Mouse (Mus musculus): ENCODE measurements at regions not wholly inside any gene's neighbourhood (a gene's known extent, or its start where the extent isn't known, plus 50 kb on each side); places are given as distances from the start of the nearest gene placed in this dataset.
A peak's percentile ranks its signal among the peaks of the same experiment; 100 is the strongest.

DNA sequence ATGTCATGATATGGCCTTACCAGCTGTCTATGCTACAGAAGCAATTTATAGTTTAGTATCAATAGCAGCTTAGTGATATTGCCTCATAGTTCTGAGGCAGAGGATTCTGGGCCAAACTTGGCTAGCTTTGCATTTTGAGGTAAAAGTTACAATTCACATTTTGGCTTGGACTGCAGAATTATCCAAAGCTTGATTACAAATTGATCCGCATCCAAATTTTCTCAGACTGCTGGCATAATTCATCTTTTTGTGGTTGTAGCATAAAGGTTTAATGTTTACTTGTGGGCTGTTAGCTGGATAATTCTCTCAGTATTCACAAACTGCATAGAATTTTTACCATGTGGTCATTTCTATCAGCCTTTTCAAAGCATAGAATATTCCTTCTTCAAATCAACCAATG lies 589.9 kb upstream of the Pdcd1 start:
- DNase-seq (ENCODE audit: low read depth, low spot score), result no peak

DNA sequence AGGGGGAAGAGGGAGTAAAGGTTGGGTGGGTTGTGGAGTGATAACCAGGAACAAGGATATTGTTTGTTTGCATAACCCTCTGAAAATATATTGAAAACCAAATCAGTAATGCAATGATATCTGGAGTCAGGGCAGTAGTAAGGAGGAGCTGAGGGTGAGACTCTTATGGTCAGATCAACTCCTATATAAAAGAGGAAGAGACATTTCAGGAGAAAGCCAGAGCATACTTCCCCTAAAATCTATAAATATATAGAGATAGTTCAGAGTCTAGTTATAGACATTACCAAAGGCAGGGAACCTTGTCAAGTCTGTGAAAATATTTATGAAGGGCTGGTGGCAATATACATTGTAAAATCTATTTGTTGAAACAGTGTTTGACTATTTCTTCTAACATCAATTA lies 605.9 kb upstream of the Pdcd1 start:
- DNase-seq (ENCODE audit: low read depth, low spot score), result no peak

DNA sequence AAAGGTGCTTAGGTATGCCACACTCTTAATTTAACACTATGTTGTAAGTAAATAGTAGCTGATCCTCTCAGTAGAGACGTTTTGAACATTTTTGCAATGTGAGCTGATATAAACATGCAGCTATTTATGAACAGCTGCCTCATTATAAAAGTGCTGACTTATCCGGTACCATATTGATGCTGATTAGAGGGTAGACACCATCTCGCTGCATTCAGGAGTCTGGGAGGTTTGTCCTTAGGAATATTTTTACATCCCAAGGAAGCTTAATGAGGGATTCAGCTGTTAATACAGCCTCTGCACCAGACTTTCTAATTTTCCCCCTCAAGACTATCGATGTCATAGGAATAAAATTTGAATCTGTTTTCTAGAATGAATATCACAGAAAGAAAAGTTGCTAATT lies 619.3 kb upstream of the Pdcd1 start:
- no peak for DNase-seq (ENCODE audit: low read depth, low spot score)

DNA sequence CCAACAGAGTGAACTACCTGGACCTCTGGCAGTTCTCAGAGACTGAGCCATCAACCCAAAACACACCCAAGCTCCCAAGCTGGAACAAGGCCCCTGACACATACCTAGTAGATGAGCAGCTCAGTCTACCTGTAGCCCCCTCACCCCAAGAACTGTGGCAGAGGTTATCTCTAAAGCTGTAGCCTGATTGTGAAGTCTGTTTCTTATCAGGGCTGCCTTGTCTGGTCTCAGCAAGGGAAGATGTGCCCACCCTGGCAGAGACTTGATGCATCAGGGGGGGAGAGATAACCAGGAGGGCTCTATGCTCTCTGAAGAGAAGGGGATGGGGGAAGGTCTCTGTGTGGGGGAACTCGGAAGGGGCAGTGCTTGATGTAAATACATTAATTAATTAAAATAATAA lies 612.9 kb upstream of the Fam174a start:
- no peak for DNase-seq (ENCODE audit: low read depth, low spot score)

DNA sequence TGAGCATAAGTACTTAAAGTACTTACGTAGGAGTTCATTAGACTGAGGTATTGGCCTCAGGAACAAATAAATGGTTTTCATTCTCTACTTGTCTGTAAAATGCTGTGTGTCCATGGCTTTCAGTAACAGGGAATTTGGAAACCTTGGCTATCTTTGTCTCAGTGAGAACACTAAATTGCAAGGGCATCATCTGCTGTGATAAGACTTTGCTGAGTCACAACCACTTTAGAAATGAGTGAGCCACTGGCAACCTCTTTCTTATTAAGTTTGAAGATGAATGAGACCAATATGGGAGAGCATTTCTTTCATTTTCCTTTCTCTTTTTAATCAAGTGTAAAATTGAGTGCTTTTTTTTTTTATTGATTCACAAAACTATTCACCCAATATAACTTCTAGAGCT lies 611.7 kb upstream of the Fam174a start:
- DNase-seq (ENCODE audit: low read depth, low spot score), result no peak

DNA sequence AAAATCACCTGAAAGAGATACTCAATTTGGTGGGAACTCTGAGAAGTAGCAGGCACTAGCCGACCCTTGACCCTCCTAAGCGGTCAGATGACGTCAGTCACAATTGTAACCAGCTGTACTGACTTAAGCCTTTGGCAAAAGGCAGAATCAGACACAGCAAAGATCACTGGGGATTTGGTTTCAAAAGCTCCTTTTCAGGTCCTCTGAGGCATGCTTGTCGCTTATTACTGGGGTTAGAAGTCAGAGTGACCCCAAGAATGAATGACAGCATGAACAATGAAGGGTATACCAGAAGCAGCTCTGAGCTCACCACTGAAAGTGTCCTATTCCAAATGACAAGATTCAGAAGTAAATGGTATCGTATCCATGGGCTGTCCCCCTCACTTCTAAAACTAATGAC lies 600.6 kb upstream of the Fam174a start:
- DNase-seq (ENCODE audit: low read depth, low spot score), result peak; percentile 55

DNA sequence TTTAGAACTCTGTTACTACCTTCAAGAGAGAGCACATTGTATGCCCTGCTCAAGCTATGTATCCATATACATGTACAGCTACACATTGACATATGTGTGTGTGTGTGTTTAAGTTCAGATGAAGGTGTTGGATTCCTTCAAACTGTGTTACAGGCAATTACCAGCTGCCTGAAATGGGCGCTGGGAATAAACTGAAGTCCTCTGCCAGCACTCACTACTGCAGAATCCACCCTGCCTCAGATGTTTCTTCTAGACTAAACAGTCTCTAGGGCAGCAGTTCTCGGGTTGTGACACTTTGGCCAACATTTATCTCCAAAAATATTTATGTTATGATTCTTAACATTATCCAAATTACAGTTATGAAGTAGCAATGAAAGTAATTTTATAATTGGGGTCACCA lies 595.7 kb upstream of the Fam174a start:
- DNase-seq (ENCODE audit: low read depth, low spot score), result no peak

DNA sequence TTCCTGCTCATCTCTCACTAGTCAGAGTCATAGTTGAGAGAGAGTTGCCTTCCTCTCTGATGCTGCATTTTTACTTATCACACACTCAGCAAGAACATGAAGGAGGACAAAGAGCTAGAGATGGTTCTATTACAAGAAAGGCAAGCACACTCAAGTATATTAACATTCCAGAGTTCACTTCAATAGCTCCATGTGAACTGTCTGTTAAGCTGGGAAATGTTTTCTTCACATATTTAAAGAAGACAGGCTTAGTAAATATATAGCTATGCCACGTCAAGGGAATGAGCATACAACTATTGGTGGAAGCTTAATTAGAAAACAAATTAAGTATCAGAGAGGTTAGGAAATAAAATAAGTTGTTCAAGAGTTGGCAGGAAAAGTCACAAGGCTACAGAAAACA lies 559.9 kb upstream of the Fam174a start:
- DNase-seq (ENCODE audit: low read depth, low spot score), result no peak

DNA sequence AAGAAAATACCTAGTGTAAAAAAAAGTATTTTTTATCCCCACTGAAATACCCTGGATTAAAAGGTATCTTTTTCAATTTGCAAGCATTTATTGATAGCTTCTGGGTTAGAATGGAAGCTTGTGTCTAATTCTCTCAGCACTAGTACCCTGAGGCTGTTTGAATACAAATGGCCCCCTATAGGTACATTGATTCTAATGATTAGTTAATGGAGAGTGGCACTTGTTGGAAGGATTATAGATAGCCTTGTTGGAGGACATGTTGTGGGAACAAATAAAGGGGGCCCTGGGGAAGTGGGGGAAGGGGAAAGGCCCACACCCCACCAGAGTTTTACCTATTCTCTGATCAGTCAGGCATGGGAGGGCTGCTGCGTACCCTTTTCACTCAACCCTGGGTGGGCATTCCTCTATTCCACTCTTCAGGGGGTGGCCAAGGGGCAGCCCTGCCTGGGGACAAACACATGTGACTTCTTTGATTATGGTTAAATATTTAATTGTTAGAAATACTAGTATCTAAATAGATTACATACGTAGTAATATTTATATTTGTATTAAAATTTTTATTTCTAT lies 524.3 kb upstream of the Fam174a start:
- no peak for DNase-seq (ENCODE audit: low read depth, low spot score)

DNA sequence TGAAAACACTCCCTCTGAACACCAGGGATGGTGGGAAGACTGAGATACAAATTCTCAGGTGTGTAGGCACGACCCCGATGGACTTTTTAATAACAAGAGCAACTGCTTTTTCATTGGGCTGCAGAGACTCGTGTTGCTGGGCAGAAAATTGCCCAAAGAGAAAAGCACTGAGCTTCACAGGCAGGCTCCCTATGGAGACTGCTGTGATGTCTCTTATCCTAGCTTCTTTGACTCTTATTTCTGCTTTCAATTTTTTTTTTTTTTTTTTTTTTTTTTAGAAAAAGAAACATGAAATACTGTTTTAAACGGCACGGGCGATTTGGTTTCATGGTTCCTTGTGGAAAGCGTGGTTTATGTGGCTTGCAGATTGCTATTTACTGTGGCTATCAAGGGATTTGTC lies 522.8 kb upstream of the Fam174a start:
- DNase-seq (ENCODE audit: low read depth, low spot score), result no peak

DNA sequence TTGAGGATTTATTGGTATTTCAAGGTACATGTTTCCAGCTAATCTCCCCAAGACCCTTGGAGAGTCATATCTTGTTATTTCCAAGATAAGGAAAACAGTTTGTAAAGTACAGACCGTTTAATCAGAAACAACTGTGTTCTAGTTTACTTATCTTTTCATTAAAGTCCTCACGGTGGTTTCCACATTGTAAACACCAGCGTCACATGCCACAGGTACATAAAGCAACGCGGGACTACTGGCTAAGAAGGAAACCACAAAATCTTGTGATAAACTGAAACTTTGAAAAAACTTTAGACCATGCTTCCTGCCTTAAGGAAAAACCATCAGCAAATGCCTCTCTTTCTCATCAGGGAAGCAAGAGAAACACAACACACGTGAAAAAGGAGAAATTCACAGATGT lies 522.4 kb upstream of the Fam174a start:
- no peak for DNase-seq (ENCODE audit: low read depth, low spot score)

DNA sequence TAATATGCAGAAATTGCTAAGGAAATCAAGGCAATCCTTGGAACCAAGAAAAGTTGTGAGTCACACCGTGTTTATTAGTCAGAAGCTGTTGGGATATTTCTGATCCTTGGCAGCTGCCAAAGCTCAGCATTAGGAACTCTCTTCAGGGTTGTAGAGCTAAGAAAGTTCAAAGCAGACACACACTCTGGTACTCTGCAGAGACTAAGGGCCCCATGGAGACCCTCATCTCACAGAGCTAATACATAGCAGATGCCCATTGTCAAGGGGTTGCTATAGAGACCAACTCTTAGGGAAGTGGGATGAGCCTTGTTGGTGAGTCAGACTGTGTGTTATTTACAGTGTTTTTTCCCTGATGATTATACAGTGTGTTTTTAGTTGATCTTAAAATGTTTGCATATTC lies 517.4 kb upstream of the Fam174a start:
- peak; percentile 37 for DNase-seq (ENCODE audit: low read depth, low spot score)

DNA sequence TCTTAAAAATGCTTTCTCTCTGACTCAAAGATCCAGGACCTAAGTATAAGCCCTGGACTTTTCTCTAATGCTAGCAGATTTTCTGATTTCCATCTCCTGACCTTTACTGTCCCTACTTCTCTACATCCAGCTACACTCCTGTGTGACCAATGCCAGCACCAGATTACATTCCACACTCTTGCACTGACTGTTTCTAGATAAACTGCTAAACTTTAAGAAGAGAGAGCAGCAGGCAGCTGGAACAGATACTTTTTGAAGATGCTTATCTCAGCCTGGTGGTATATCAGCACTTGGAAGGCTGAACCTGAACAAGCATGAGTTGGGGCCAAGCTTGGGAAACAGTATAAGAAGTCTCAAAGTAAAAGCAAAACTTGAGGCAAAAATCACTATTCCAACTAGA lies 509.7 kb upstream of the Fam174a start:
- no peak for DNase-seq (ENCODE audit: low read depth, low spot score)

DNA sequence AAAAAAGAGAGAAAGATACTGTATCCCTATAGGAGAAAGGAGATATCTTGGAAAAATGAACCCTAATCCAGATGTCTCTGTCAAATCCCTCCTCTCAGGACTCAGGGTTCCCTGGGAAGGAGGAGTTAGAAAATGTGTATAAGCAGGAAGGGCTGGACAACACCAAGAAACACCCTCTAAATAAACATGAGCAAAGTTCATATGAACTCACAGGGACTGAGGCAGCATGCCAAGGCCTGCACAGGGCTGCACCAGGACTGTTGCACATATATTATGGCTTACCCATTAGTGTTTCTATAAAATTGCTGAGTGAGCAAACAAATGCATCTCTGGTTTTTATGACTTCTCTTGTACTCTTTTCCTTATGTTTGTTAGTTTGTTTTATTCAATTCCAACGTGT lies 508.5 kb upstream of the Fam174a start:
- no peak for DNase-seq (ENCODE audit: low read depth, low spot score)

DNA sequence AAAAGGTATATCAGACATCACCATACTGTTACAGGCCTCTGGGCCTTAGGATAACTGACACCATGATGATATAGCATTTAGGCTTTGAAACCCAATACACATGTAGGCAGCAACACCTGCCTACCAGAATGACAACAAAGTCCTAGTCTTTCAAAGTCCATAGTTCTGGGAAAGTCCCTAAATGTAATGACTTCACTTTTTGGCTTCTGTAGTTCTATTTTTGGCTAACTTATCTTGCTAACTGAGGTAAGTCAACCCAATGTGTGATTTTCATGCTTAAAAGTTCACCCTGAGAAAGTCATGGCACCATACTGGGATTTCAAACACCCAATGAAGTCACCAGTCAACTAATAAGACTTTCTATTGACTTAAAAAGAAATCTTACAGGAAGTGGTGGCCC lies 485.8 kb upstream of the Fam174a start:
- no peak for DNase-seq (ENCODE audit: low read depth, low spot score)

DNA sequence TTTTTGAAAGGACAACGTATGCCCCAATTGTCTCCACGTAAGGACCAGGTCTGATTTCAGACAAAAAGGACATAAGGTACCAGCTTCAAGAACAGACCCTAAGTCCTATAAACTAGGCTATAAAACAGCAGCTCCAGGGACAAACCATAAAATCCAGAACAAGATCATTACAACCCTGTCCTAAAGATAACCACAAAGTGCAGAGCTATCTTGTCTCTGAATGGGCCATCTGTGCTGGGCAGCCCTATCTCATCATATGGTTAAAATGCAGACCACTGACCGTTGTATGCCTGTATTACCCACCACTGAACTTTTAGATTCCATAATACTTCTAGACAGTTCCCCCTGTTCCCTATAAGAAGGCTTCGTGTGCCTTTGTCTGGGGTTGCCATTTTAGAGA lies 477.4 kb upstream of the Fam174a start:
- DNase-seq (ENCODE audit: low read depth, low spot score), result no peak

DNA sequence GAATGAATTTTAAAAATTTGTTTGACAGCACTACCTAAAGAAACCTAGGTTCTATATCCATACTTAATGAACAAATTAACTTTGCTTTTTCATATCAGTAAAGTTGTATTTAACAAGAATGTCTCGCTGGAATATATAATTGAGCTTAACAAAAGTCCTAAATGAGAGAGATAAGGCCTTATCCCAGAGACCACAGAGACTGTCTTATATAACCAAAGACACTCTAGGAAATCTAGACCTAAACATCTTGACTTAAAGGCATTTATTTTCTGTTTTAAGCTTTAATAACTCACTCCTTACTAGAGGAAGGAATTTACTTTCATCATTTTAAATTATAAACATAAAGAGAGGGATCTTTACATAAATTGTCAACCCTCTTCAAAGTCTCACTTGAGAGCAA lies 461.9 kb upstream of the Fam174a start:
- DNase-seq (ENCODE audit: low read depth, low spot score), result no peak

DNA sequence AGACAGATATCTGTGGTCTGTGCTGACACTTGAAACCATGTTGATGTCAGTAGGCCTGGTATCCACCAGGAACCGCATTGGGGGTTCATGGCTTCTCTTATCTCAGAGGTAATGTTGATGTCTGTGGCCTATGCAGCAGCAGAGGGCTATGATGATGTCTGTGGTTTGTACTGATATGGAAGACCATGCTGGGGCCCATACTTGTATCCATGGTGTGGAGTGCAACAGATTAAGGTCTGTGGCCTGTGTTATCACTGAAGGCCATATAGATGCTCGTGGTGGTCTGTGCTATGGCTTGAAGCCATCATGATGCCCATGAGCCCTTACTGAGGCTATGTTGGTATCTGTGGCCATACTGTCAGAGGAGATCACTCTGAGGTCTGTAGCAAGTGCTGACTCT lies 455.0 kb upstream of the Fam174a start:
- no peak for DNase-seq (ENCODE audit: low read depth, low spot score)

DNA sequence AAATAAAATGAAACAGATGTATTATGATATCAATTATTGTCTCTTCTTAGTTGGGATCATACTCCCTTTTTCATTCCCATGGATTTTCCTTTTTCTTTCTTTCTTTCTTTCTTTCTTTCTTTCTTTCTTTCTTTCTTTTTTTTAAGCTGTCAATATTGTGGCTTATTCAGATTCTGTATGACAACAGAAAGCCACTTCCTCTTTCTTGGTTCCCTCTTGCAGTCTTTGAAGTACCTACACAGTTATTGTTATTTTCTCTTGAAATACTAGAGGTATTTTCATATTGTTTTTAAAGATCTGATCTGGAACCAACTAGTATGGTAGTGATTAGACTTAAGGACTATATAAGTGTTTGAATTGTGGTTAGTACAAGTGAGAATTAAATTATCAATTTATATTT lies 444.6 kb upstream of the Fam174a start:
- DNase-seq (ENCODE audit: low read depth, low spot score), result no peak

DNA sequence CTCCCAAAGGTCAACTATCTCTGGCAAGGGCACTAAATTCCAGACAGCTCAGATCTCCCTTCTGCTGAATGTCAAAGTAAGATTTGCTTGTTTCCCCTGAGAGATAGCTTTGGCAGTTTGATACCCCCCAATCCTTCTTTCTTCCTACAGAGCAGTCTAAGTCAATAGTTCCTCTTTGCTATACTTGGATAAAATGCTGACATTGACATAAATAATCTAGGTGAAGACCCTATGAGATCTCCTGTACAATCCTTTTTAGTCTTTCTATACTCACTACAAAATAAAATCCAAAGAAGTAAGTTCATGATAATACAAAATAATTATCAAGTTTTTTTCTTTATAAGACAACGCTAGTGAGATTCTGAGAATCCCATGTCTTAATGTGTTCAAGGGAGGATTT lies 432.9 kb upstream of the Fam174a start:
- DNase-seq (ENCODE audit: low read depth, low spot score), result no peak

DNA sequence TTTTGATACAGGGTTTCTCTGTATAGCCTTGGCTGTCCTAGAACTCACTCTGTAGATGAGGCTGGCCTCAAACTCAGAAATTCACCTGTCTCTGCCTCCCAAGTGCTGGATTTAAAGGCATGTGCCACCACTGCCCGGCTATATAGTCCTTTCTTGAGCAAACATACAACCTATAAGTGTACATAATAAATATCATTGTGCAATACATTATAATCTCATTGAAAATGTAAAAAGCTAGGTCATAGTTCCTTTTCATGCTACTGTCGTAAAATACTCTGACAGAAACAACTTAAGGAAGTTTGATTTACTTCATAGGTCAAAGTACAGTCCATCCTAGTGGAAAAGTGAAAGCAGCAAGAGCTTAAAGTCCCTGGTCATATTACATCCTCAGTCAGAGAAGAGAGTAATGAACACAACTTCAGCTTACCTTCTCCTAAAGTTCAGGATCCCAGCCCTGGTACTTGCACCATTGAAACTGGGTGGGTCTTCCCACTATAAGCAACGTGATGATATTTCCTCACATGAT lies 408.4 kb upstream of the Fam174a start:
- no peak for DNase-seq (ENCODE audit: low read depth, low spot score)

DNA sequence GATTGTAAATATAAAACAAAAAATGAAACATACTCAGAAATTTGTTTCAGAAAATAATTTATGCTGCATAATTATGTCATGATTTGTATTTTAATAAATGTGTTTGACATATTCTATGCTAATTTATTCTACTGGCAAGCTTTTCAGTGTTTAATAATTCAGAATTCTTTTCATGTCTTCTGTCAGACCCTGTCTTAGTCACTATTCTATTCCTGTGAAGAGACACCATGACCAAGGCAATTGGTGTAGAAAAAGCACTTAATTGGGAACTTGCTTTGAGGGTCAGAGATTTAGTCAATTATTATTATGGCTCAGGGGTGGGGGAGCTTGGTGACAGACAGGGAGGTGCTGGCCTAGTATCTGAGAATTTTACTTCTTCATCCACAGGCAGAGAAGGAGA lies 402.6 kb upstream of the Fam174a start:
- DNase-seq (ENCODE audit: low read depth, low spot score), result no peak
